Mouse (Mus musculus) ovary, postnatal 10 days (tissue): ENCODE data around the gene Iqcf3.

Source experiments
- DNase-seq: peaks from one replicate; pipeline ENCODE4 v3.0.0; 2022; ENCODE audit warnings: low spot score

Iqcf3 gene

GRCm38 (mm10) chr9:106453271-106454070 lies 108.0 kb downstream of the Iqcf3 start, which contains the start of gene Pcbp4:
TSS of gene Pcbp4 (plus strand) at chr9:106453291.
- DNase-seq, result peak; percentile 47
